Mouse (Mus musculus): ENCODE results near the gene Chrdl1. TPM values are rescaled to one million over a fixed set of nuclear protein-coding genes. Genes with fewer than 3 reads are reported as not detected.

Chrdl1 gene
- total RNA-seq (2022), result 1 to 10 TPM; 4.6 to 6.2 (median 5.8) TPM

- no peak for DNase-seq (ENCODE audit: low spot score in 2 of 2)
Measured at GRCm38 (mm10) chrX:143393791-143394369, at the start of gene Chrdl1. TSS of gene Chrdl1 (minus strand) at chrX:143394262.

GRCm38 (mm10) chrX:143442638-143443037, 48.6 kb upstream of the Chrdl1 start:
- DNase-seq (ENCODE audit: low spot score in 2 of 2), result no peak

- DNase-seq (ENCODE audit: low spot score in 2 of 2), result no peak
Measured at GRCm38 (mm10) chrX:143404601-143405000, 10.5 kb upstream of the Chrdl1 start.

- DNase-seq (ENCODE audit: low spot score in 2 of 2), result no peak
Measured at GRCm38 (mm10) chrX:143366256-143366959, 27.7 kb downstream of the Chrdl1 start.

GRCm38 (mm10) chrX:143347227-143347626, 46.8 kb downstream of the Chrdl1 start:
- no peak for DNase-seq (ENCODE audit: low spot score in 2 of 2)

GRCm38 (mm10) chrX:143346739-143347138, 47.3 kb downstream of the Chrdl1 start:
- no peak for DNase-seq (ENCODE audit: low spot score in 2 of 2)

- no peak for DNase-seq (ENCODE audit: low spot score in 2 of 2)
Measured at GRCm38 (mm10) chrX:143344509-143345495, 49.3 kb downstream of the Chrdl1 start.

GRCm38 (mm10) chrX:143338156-143338555, 55.9 kb downstream of the Chrdl1 start:
- no peak for DNase-seq (ENCODE audit: low spot score in 2 of 2)

GRCm38 (mm10) chrX:143337561-143337960, 56.5 kb downstream of the Chrdl1 start:
- no peak for DNase-seq (ENCODE audit: low spot score in 2 of 2)

- DNase-seq (ENCODE audit: low spot score in 2 of 2), result no peak
Measured at GRCm38 (mm10) chrX:143336661-143337060, 57.4 kb downstream of the Chrdl1 start.

- DNase-seq (ENCODE audit: low spot score in 2 of 2), result no peak
Measured at GRCm38 (mm10) chrX:143335846-143336245, 58.2 kb downstream of the Chrdl1 start.

- no peak for DNase-seq (ENCODE audit: low spot score in 2 of 2)
Measured at GRCm38 (mm10) chrX:143313166-143313565, 80.9 kb downstream of the Chrdl1 start.

GRCm38 (mm10) chrX:143294726-143295125, 99.3 kb downstream of the Chrdl1 start:
- no peak for DNase-seq (ENCODE audit: low spot score in 2 of 2)

GRCm38 (mm10) chrX:143275202-143275601, 118.9 kb downstream of the Chrdl1 start:
- no peak for DNase-seq (ENCODE audit: low spot score in 2 of 2)

GRCm38 (mm10) chrX:143250709-143251108, 143.4 kb downstream of the Chrdl1 start:
- DNase-seq (ENCODE audit: low spot score in 2 of 2), result no peak

Other genes with a start within 250 kb of the Chrdl1 start
- gene Pak3, start 124.3 kb upstream of the Chrdl1 start, total RNA-seq (2022), result 100 to 1,000 TPM; 110 to 146 (median 131) TPM

Measured in layer of hippocampus, adult 8-10 months (tissue).